Mouse (Mus musculus) frontal cortex, postnatal 25 days (tissue): Measurements from ENCODE around the gene Lelp1.
A peak's percentile ranks its signal among the peaks of the same experiment; 100 is the strongest.

Source experiments
- DNase-seq, 2 experiments: peaks; one replicate each; pipeline ENCODE4 v3.0.0; 2022; ENCODE audit warnings: low spot score in 2 of 2

Lelp1 gene

GRCm38 (mm10) chr3:92142644-92143043, at the start of gene Lelp1:
Lelp1 (minus strand) TSS chr3:92142744.
- no peak for DNase-seq

GRCm38 (mm10) chr3:92176880-92177279, 34.3 kb upstream of the Lelp1 start:
- DNase-seq = no peak

GRCm38 (mm10) chr3:92169847-92170246, 27.3 kb upstream of the Lelp1 start:
- no peak for DNase-seq

GRCm38 (mm10) chr3:92153322-92153721, 10.8 kb upstream of the Lelp1 start:
- DNase-seq = peak; percentile 14 to 38

GRCm38 (mm10) chr3:92150631-92151277, 8.2 kb upstream of the Lelp1 start:
- DNase-seq = peak; percentile 22 to 32

- no peak for DNase-seq
These were observed 5.4 kb upstream of the Lelp1 start for GRCm38 (mm10) chr3:92147913-92148312.

- DNase-seq = no peak
These were observed 4.9 kb upstream of the Lelp1 start for GRCm38 (mm10) chr3:92147420-92147819.

GRCm38 (mm10) chr3:92123847-92124246, 18.7 kb downstream of the Lelp1 start, which contains the start of gene Prr9:
Prr9 (minus strand) TSS chr3:92123947.
- DNase-seq = no peak

GRCm38 (mm10) chr3:92120902-92121301, 21.6 kb downstream of the Lelp1 start:
- no peak for DNase-seq

- DNase-seq = no peak
These were observed 24.6 kb downstream of the Lelp1 start for GRCm38 (mm10) chr3:92117930-92118329.

GRCm38 (mm10) chr3:92111526-92111925, 31.0 kb downstream of the Lelp1 start:
- no peak for DNase-seq

GRCm38 (mm10) chr3:92110790-92111189, 31.8 kb downstream of the Lelp1 start:
- no peak for DNase-seq

- peak in 1 of 2 experiments; percentile 12 for DNase-seq
These were observed 36.0 kb downstream of the Lelp1 start for GRCm38 (mm10) chr3:92106582-92106981.
